Mouse (Mus musculus): ENCODE measurements around the gene Lrp6.

Gene Lrp6

GRCm38 (mm10) chr6:134430161-134430799, 136.5 kb downstream of the Lrp6 start:
- DNase-seq, result no peak

- DNase-seq, result no peak
Observed at GRCm38 (mm10) chr6:134428455-134428854, 138.3 kb downstream of the Lrp6 start.

GRCm38 (mm10) chr6:134427165-134427564, 139.6 kb downstream of the Lrp6 start:
- no peak for DNase-seq

- DNase-seq, result peak; percentile 74
Observed at GRCm38 (mm10) chr6:134425216-134425717, 141.5 kb downstream of the Lrp6 start.

GRCm38 (mm10) chr6:134421921-134422320, 144.8 kb downstream of the Lrp6 start:
- no peak for DNase-seq

GRCm38 (mm10) chr6:134420375-134420774, 146.4 kb downstream of the Lrp6 start:
- DNase-seq, result no peak

- DNase-seq, result no peak
Observed at GRCm38 (mm10) chr6:134417886-134418285, 148.9 kb downstream of the Lrp6 start.

- DNase-seq, result no peak
Observed at GRCm38 (mm10) chr6:134416556-134417105, 150.1 kb downstream of the Lrp6 start.

GRCm38 (mm10) chr6:134414532-134414883, 152.3 kb downstream of the Lrp6 start:
- no peak for DNase-seq

- peak; percentile 74 for DNase-seq
Observed at GRCm38 (mm10) chr6:134413706-134414531, 152.8 kb downstream of the Lrp6 start.

GRCm38 (mm10) chr6:134407226-134407625, 159.5 kb downstream of the Lrp6 start:
- no peak for DNase-seq

- DNase-seq, result no peak
Observed at GRCm38 (mm10) chr6:134403684-134404070, 163.1 kb downstream of the Lrp6 start.

- no peak for DNase-seq
Observed at GRCm38 (mm10) chr6:134402914-134403683, 163.7 kb downstream of the Lrp6 start.

Measured in kidney, adult 11 months (tissue).